Mouse (Mus musculus): ENCODE results near the gene Hddc3.
"Not testable (repeated sequence)": the region's sequence is repeated elsewhere in the genome, so short reads cannot be mapped to it uniquely, and the experiment has no call there.

The Hddc3 gene

GRCm38 (mm10) chr7:80342858-80343257 lies at the start of gene Hddc3:
Gene Hddc3 (plus strand): TSS chr7:80343104.
- peak; percentile 98 for DNase-seq

- DNase-seq: peak; percentile 98
These were observed 48.7 kb upstream of the Hddc3 start, which contains the start of gene Prc1 for GRCm38 (mm10) chr7:80294062-80294763. Gene Prc1 (plus strand): TSS chr7:80294450.

GRCm38 (mm10) chr7:80294764-80295648 lies 47.9 kb upstream of the Hddc3 start:
- no peak for DNase-seq

- no peak for DNase-seq
These were observed 46.4 kb upstream of the Hddc3 start for GRCm38 (mm10) chr7:80296462-80296861.

- no peak for DNase-seq
These were observed 45.9 kb upstream of the Hddc3 start for GRCm38 (mm10) chr7:80297041-80297440.

GRCm38 (mm10) chr7:80298754-80299153 lies 44.1 kb upstream of the Hddc3 start:
- DNase-seq: no peak

- DNase-seq: no peak
These were observed 43.3 kb upstream of the Hddc3 start for GRCm38 (mm10) chr7:80299568-80299967.

- DNase-seq: no peak
These were observed 41.4 kb upstream of the Hddc3 start for GRCm38 (mm10) chr7:80301522-80301921.

GRCm38 (mm10) chr7:80307766-80308165 lies 35.1 kb upstream of the Hddc3 start:
- no peak for DNase-seq

GRCm38 (mm10) chr7:80310771-80311170 lies 32.1 kb upstream of the Hddc3 start:
- no peak for DNase-seq

GRCm38 (mm10) chr7:80315733-80316132 lies 27.2 kb upstream of the Hddc3 start:
- no peak for DNase-seq

GRCm38 (mm10) chr7:80317439-80318115 lies 25.3 kb upstream of the Hddc3 start:
- no peak for DNase-seq

- no peak for DNase-seq
These were observed 24.2 kb upstream of the Hddc3 start for GRCm38 (mm10) chr7:80318670-80319069.

- no peak for DNase-seq
These were observed 22.9 kb upstream of the Hddc3 start for GRCm38 (mm10) chr7:80319846-80320496.

- DNase-seq: no peak
These were observed 19.6 kb upstream of the Hddc3 start for GRCm38 (mm10) chr7:80323336-80323735.

- peak; percentile 96 for DNase-seq
These were observed 18.7 kb upstream of the Hddc3 start, which contains the start of gene Rccd1 for GRCm38 (mm10) chr7:80324043-80324815. Gene Rccd1 (minus strand): TSS chr7:80324454.

- DNase-seq: not testable (repeated sequence)
These were observed 18.1 kb upstream of the Hddc3 start for GRCm38 (mm10) chr7:80324816-80325119.

- no peak for DNase-seq
These were observed 17.5 kb upstream of the Hddc3 start for GRCm38 (mm10) chr7:80325292-80325868.

- DNase-seq: no peak
These were observed 16.8 kb upstream of the Hddc3 start for GRCm38 (mm10) chr7:80326076-80326475.

- DNase-seq: no peak
These were observed 12.6 kb upstream of the Hddc3 start for GRCm38 (mm10) chr7:80330278-80330677.

GRCm38 (mm10) chr7:80331433-80331832 lies 11.5 kb upstream of the Hddc3 start:
- DNase-seq: no peak

- no peak for DNase-seq
These were observed 8.1 kb upstream of the Hddc3 start for GRCm38 (mm10) chr7:80334848-80335247.

Data from lung, postnatal 10 days (tissue).